Mouse (Mus musculus) CD4-positive, CD25-positive, alpha-beta regulatory T cell, adult 4 months (primary cell): ENCODE measurements at regions not wholly inside any gene's neighbourhood (a gene's known extent, or its start where the extent isn't known, plus 50 kb on each side); places are given as distances from the start of the nearest gene placed in this dataset.
"Not testable (repeated sequence)": the region's sequence is repeated elsewhere in the genome, so short reads cannot be mapped to it uniquely, and the experiment has no call there.

Experiments used
- ATAC-seq: one replicate; pipeline ENCODE4 v1.8.0; 2017

DNA sequence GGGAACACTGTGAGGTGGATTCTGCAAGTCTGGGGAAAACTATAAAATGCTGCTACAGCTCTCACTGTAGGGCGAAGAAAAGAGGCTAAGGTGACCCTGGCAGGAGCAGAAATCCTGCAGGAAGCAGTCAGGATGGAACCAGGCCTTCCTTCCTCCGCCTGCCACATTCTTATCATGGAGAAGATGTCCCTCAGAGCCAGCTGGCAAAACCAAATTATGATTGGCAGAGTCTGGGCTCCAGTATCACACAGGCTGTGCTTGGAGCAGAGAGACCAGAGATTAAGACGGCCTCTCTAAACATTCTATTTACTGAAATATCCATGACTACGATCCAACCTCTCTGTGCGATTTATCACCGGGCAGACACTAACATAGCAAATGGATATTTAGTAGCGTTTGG lies 92.2 kb upstream of the Max start:
- no peak for ATAC-seq

DNA sequence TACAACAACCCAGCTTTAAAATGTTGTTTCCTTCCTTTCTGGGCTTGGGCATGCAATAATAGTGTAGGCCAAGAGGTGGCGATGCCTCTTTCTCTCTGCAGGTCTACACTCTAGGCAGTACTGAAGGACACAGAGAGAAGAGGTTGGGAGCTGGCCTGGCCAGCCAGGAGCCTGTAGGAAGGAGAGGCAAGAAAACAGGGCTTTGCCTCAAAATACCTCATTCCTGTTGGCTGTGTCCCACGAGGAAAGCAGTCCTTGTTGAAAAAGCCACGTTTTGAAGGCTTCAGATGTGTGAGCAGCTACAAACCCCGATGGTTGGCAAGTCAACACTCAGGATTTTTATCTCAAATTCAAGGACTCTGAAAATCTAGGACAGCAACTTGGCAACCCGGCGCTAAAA lies 90.9 kb upstream of the Max start:
- peak; percentile 88 for ATAC-seq

DNA sequence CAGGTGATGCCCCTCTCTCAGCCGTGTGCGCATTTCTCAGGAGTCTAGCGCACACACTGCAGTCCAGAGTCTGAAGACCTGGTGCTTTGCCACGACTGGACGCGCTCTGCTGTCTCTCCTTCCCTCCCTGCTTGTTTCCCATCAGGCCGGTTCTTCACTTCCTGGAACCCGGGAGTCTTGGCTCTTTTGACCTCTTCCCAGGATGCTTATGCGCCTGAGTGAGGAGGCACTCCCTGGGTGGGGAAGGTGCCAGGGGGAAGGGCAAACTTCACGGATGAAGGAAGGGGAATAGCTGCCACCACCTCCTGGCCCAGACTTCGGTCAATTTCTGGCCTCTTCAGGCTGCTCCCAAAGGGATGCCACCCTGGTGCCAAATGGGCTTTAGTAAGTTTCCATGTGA lies 86.4 kb upstream of the Max start:
- no peak for ATAC-seq

DNA sequence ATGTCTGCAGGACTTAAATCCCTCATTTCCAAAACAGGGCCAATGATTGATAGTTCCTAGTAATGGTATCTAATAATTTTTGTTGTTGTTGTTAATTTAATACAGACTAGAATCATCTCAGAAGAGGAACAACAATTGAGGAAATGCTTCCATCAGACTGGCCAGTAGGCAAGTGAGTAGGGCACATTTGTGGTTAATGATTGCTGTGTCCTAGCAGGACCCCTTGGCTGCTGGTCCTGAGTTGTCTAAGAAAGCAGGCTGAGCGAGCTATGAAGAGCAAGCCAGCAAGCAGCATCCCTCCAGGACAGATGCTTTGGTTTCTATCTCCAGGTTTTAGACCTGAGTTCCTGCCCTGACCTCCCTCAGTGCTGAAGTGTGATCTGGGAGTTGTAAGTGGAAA lies 85.3 kb upstream of the Max start:
- no peak for ATAC-seq

DNA sequence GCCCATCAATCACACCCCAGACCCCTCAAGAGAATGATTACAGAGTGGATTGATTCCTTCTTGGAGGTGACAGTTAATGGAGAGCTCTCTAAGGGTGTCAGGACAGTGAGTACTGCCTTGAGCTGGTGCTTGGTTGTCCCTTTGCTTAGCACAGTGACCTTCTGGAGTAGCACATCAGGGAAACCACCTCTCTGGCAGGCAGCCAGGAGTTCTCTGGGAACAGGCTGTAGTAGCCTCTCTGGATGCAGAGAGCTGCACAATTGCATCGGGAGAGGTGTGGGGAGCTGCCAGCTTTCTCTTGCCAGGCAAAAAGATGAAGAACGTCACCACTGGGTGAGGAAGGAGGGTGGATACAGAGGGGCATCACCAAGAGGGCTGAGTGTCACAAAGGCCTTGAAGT lies 84.0 kb upstream of the Max start:
- ATAC-seq, result no peak

DNA sequence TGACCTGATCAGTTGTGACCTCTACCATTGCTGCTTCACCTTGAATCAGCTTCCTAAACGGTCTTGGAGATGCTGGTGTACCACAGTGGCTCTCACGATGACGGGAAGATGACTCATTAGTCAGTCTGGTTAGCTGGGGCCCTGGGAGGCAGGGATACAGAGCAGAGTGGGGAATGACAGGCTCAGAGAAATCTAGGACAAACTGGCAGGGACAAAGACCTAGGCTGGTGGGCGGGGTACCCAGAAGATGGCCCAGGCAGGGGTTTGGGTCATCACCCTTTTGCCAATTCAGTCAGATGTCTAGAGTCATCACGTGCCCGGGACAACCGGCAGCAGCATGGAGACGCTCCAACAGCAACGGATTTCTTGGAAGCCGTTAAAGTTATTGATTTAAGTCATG lies 83.4 kb upstream of the Max start:
- no peak for ATAC-seq

DNA sequence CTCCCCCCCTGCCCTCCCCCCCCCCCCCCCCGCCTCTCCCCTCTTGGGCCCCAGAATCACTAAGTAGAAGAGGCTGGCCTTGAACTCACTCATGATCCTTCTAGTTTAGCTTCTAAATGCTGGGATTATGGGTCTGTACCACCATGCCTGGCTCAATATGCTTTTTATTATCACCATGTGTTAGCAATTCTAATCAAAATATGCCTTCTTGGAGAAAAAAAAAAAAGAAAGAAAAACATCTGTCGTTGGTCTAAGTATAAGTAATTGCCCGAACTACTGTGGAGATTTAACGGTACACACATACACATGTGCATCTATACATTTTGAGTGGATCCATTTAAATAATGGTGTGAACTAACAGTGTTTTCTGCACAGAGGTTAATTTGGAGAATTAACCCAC lies 80.4 kb upstream of the Max start:
- no peak for ATAC-seq

DNA sequence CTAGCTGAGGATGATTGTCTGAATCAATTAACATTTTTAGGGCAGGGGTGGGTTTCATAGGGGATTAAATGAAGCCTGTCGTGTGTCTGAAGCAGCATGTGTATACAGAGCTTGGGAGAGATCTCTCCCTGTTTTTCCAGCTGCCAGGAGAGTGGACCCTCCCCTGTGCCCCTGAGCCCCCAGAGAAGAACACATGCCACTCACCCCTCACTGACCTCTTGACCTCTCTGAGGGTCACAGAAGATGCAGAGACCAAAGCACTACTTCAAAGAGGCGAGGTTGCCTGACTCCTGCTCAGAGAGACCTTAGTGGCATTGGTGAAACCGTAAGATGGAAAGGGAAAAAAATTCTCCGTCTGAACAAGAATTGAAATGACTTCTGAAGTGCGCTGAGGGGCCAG lies 79.1 kb upstream of the Max start:
- ATAC-seq, result no peak

DNA sequence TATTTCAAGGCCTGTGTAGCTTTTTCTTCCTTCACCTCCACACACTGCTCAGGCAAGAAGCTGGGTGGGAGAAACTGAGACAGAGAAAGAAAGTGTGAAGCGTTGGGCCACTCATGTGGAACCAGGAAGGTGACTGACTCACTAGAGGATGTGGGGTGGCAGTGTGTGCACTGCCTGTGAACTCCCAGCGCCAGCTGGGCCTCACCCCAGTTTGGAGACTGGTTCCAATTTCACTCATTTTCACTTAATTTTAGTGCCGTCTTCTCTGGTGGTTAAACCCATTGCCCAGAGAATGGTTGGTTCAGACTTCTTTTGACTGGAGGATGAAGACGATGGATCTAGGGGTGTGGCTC lies 77.9 kb upstream of the Max start:
- peak; percentile 83 for ATAC-seq

DNA sequence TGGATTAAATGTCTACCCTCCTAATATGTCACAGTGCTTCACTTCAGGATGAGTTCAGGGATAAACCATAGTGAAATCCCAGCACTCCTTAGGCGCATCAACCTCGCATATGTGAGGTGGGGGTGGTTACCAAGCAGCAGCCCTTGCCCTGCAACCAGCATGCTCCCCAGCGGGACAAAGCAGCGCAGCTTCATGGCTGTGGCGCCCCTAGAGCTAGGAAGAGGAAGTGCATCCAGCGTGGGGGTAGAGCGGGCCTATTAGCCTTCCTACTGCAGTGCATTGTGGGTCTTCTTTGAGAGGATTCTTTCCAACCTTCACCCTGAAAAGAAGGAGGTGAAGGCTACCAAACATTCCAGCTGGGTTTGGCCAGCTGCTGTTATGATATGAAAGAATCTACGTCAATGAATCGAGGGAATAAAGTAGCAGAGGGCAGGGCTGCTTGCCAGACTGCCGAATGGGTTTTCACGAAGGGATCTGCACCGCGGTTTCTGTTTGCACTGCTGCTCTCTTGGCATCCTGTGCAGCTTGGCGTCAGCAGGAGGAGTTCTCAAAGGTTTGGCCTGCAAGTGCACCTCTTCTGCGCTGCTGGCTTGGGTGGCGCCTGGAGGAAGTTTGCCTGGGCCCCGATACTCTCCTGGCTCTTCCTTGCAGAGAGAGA lies 77.4 kb upstream of the Max start:
- ATAC-seq, result peak; percentile 83

DNA sequence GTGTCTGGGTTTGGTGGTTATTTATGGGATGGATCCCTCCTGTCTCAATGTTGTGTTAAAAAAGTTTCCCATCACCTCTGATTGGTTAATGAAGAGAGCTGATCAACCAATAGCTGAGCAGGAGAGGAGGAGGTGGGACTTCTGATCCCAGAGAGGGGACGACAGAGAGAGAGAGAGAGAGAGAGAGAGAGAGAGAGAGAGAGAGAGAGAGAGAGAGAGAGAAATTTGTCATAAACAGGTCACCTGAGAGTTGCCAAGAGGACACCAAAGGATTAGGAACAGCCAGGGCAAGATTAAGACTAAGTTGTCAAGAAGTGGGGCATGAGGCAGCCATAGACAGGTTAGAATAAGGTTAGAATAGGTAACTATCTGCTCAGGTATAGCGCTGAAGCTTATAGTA lies 73.7 kb upstream of the Max start:
- no peak for ATAC-seq

DNA sequence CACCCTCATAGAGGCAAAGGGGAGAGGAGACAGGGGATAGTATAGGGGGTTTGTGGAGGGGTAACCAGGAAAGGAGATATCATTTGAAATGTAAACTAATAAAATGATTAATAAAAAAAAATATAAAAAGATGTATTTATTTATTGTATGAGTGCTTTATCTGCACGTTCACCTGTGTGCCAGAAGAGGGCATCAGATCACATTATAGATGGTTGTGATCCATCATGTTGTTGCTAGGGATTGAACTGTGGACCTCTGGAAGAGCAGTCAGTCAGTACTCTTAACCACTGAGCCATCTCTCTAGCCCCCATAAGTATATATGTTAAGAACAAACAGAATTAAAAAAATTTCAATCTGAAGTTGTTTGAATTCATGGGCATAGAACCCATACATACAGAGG lies 69.4 kb upstream of the Max start:
- no peak for ATAC-seq

DNA sequence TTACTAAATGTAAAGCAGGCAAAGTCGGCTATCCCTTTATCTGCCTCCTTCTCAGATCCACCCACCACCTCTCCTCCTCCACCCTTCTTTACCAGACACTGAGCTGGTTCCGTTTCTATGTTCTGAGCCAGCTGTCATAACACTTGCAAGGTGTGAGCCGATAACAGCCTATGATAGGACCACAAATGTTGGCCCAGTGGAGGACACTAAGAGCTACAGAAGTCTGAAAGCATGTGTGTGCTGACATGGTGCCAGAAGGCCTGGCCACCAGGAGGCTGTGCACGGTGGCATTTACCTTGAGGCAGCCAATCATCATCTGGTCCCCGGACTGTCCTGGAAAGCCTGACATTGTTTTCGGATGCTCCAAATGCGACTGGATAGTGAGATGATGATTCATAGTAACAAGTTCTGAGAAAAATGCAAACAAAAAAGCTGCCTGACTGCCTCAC lies 63.5 kb upstream of the Max start:
- ATAC-seq, result no peak

DNA sequence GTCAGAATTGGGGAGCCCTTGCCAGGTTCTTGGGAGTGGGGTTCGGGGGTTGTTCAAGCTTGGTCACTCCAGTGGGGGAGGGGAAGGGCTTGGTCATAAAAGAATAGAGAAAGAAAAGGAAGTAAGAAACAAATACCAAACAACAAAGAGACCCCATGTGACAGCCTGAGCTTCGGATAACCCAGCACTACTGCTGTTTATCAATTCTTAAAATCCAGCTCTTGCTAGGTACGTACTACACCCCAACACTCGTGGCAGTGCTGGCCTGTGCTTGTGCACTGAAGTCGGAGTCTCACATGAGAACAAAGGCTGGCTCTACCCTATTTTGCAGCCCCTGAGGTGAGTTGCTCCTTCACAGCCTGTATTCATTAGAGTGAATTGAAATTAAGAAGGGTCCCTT lies 60.5 kb upstream of the Max start:
- no peak for ATAC-seq

DNA sequence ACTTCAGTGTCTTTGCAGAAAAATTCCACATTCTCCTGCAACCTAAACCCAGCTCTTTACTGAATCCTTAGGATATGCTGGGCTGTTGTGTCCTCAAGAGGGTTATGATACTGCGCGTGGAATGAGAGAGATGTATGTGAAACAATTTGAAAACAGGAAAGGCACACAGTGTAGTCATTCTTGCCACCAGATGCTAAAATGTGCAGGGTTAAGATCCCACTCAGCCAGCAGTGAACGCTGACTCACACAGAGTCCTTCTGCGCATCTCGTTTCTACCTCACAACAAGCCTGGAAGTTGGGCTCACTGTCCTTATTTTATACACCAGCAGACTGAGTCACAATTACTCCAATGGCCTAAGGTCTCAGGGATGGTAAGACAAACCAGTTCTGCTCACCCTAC lies 59.9 kb upstream of the Max start:
- no peak for ATAC-seq

DNA sequence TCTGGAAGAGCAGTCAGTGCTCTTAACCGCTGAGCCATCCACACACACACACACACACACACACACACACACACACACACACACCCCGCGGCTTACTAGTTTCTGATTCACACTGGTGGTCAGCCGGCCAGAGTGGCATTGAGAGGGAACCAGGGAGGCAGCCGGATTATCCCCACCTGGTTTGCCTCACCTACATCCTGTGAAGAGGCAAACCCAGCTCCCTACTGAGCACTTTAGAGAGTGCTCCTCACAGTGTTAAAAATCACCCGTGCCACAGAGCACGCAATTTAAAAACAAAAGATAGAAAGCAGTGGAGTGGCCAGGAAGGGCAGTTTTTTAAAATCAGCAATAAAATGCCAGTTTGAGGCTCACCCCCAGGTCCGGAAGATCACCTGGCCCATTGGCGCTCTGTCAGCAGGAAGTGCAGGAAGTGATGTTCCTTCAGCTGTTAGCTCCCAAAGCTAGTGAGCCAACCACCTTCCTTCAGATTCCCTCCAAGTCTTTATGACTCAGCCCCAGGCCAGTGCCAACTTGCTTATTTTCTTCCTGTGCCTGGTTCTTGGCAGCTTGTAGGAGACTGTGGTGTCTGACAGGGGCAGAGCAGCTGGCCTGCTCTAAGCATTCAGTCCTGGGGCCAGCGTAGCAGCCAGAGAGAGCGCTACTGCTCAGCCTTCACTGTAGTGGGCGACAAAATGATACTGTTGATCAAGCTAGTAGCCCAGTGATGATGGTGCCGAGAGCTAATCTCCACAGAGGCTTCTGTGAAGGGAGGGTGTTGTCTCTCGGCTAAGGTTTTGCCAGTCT lies 57.9 kb upstream of the Max start:
- peak; percentile 87 for ATAC-seq

DNA sequence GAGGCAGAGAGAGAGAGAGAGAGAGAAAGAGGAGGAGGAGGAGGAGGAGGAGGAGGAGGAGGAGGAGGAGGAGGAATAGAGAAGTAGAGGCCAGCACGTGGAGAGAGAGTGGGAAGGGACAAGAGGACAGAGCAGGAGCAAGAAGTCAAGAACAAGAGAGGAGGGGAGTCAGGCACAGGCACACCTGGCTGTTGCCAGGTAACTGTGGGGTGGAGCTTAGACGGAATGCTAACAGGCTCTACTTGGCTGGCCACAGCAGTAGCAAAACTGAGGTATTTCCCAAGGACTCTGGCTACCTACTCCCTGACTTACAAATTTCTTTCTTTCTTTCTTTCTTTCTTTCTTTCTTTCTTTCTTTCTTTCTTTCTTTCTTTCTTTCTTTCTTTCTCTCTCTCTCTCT lies 57.1 kb upstream of the Max start:
- not testable (repeated sequence) for ATAC-seq

DNA sequence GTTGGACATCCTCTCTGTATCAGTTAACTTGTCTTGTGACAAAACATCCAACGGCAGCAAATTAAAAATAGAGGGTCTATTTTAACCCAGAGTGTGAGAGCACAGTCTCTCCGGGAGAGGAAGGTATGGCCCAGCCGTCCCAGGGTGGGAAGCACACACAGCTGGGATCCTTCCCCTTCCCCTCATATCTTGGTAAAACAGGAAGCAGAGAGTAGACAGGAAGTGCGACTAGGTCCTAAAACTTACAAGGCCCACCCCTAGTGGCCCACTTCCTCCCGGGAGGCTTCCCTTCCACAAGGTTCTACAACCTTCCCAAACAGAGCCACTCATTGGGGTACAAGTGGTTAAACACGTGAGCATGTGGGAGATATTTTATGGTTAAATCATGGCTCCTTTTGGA lies 56.4 kb upstream of the Max start:
- ATAC-seq, result no peak

DNA sequence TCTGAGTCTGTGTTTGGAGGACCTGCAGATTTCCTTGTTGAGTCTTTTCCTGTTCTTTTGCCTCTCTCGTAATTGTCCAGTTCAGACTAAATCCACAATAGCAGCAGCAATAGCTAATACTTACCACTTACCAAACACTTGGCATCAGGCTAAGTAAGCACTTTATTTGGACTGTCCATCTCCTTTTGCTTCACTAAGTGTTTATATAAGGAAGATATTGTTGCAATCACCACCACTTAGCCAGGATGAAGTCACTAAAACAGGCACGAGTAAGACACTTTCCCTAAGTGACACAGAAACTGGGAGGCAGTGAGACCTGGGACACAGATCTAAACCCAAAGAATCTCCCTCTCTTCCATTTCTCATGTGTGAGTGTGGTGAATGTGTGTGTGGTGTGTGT lies 52.9 kb upstream of the Max start:
- ATAC-seq, result no peak
